Mouse (Mus musculus) ES-E14 (cell line): ENCODE results near the gene Vps13d. TPM values are rescaled to one million over a fixed set of nuclear protein-coding genes. Genes with fewer than 3 reads are reported as not detected.
A peak's percentile ranks its signal among the peaks of the same experiment; 100 is the strongest.

Experiments
- DNase-seq: peaks from one replicate; pipeline ENCODE4 v3.0.0-alpha.2; 2013; ENCODE audit warnings: low read depth, low spot score
- H3K27ac ChIP-seq: 2 replicates; pipeline ENCODE4 v1.5.1; 2012; ENCODE audit warnings: low read depth, mild to moderate bottlenecking, low read length, moderate library complexity, mixed read lengths; ENCODE audit not compliant: poor library complexity, insufficient read depth, severe bottlenecking
- H3K36me3 ChIP-seq: 2 replicates; pipeline ENCODE4 v1.6.1; 2012; ENCODE audit warnings: mild to moderate bottlenecking, low read length, moderate library complexity, mixed read lengths; ENCODE audit not compliant: control insufficient read depth, poor library complexity, insufficient read depth, severe bottlenecking
- H3K4me1 ChIP-seq, 2 experiments: fragments of 150-350 bp in 1 of 2; sonication (generic) in 1 of 2; 2 replicates each; pipeline ENCODE4 v1.6.1; 2012; ENCODE audit warnings: low read length in 2 of 2, mild to moderate bottlenecking in 1 of 2, mixed read lengths in 1 of 2; ENCODE audit not compliant: control insufficient read depth in 2 of 2, insufficient read depth in 2 of 2, poor library complexity in 1 of 2
- H3K4me3 ChIP-seq, 2 experiments: fragments of 150-350 bp in 1 of 2; sonication (generic) in 1 of 2; 2 replicates each; pipeline ENCODE4 v1.5.1; 2012; ENCODE audit warnings: low read length in 2 of 2, low read depth in 1 of 2, mild to moderate bottlenecking in 1 of 2, mixed read lengths in 1 of 2; ENCODE audit not compliant: insufficient read depth in 1 of 2, poor library complexity in 1 of 2, severe bottlenecking in 1 of 2
- H3K9ac ChIP-seq: 2 replicates; pipeline ENCODE4 v1.6.1; 2012; ENCODE audit warnings: low read depth, mild to moderate bottlenecking, low read length, mixed read lengths; ENCODE audit not compliant: poor library complexity, insufficient read depth, severe bottlenecking
- H3K9me3 ChIP-seq: fragments of 150-350 bp; sonication (generic); 2 replicates; pipeline ENCODE4 v1.6.1; 2012; ENCODE audit warnings: low read depth, mild to moderate bottlenecking, low read length; ENCODE audit not compliant: control insufficient read depth, insufficient read depth
- CHD2 ChIP-seq: IDR thresholded peaks from 2 replicates; pipeline ENCODE4 v1.6.1; 2014; ENCODE audit warnings: mild to moderate bottlenecking, low read depth, low read length, inconsistent platforms
- HCFC1 ChIP-seq: IDR thresholded peaks from 2 replicates; pipeline ENCODE4 v1.6.1; 2012; ENCODE audit warnings: low read length, inconsistent platforms, borderline replicate concordance; ENCODE audit not compliant: insufficient read depth
- MAFK ChIP-seq: IDR thresholded peaks from 2 replicates; pipeline ENCODE4 v1.6.1; 2014; ENCODE audit warnings: mild to moderate bottlenecking, low read depth, low read length, inconsistent platforms; ENCODE audit not compliant: insufficient read depth
- ZC3H11A ChIP-seq: IDR thresholded peaks from 2 replicates; pipeline ENCODE4 v1.6.1; 2012; ENCODE audit warnings: low read depth, mild to moderate bottlenecking, inconsistent platforms, low read length, borderline replicate concordance
- ZNF384 ChIP-seq: IDR thresholded peaks from 2 replicates; pipeline ENCODE4 v1.6.1; 2012; ENCODE audit warnings: low read depth, low read length, inconsistent platforms
- in situ Hi-C, 2 experiments: fragments of 600-800 bp; cut with MboI; formaldehyde crosslinking; loops; one replicate each; pipeline ENCODE4 v1.15.1; 2025; ENCODE audit warnings: low sequenced_read_pairs in 2 of 2, inconsistent platforms in 1 of 2; ENCODE audit not compliant: unreplicated experiment in 2 of 2
- total RNA-seq: library from RNA; depleted of rRNA; stranded (reverse); fragments of 300-350 nt; gene quantifications from 2 replicates; pipeline ENCODE4 v1.2.3, GENCODE M21; 2012

Vps13d gene
- total RNA-seq, 1 experiment = 15.3 TPM

DNA sequence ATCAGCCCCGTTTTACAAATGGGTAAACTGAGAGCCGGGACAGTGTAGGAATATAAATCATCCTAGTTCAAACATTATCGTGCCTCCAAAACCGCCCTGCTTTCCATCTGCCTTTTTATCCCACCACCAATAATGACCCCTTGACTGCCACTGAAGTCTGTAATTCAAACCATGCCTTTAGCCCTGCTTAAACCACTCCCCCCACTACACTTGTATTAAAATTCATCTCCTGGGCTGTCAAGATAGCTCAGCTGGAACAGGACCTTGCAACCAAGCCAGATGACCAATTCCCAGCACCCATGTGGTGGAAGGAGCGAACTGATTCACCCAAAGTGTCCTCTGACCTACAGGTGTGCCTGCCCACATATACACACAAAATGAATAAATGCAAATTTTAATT, 367 bp upstream of the Vps13d start:
- Histone ChIP-seq H3K4me1 (peaks cover 0 to 8% of the 10 kb centered on the region in 2 experiments; a peak in 2 of 4 replicates), H3K27ac (no peak overlapping the region), H3K4me3 (no peak overlapping the region), H3K9ac (no peak overlapping the region), H3K9me3 (no peaks in the 10 kb centered on the region), H3K36me3 (peaks cover under 1% of the 10 kb centered on the region; the same call in 1 of the 2 replicates)
- TF ChIP-seq CHD2 (no peak), HCFC1 (no peak), ZC3H11A (no peak), MAFK (no peak), ZNF384 (no peak)
- DNase-seq = no peak
- in situ Hi-C loops = loop anchor here in 1 of 2 experiments (25.0 kb wide), 1 partner anchor 92 kb away; no protein-coding TSS in a partner anchor

- peaks cover 2% of the 10 kb centered on the region; the same call in 1 of the 2 replicates for H3K36me3 ChIP-seq
- in situ Hi-C loops = loop anchor here in 1 of 2 experiments (25.0 kb wide), 1 partner anchor 93 kb away; no protein-coding TSS in a partner anchor
- peaks cover 0 to 8% of the 10 kb centered on the region in 2 experiments; a peak in 2 of 4 replicates for H3K4me1 ChIP-seq
- no peak for DNase-seq
- H3K4me3 ChIP-seq = peak overlapping the region; percentile 93 to 94
- no peak for TF ChIP-seq ZC3H11A
- no peak for TF ChIP-seq HCFC1
- TF ChIP-seq MAFK = no peak
- TF ChIP-seq CHD2 = no peak
- no peak for TF ChIP-seq ZNF384
- no peak overlapping the region for H3K27ac ChIP-seq
- no peaks in the 10 kb centered on the region for H3K9me3 ChIP-seq
- H3K9ac ChIP-seq = peak overlapping the region; percentile 86
Measured at GRCm38 (mm10) chr4:145193991-145194511, 754 bp downstream of the Vps13d start.

DNA sequence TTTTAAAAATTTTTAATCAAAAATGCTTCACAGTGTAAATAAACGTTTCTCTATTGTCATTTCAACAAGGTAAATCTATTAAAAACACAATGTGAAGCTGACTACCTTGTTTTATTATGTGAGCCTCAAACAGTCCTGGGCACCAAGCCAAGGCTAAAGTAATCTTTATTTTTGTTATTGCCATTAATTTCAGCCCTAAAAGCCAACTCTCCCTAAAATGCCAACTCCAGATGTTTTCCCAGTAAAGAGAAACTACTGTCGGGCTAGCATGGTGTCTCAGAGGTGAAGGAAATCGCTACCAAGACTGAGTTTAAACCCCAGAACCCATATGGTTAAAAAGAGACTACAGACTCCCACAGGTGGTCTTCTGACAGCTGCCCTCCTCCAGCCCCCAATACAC, 1.4 kb downstream of the Vps13d start:
- no peak overlapping the region for H3K27ac ChIP-seq
- H3K4me1 ChIP-seq = peaks cover 0 to 7% of the 10 kb centered on the region in 2 experiments; a peak in 2 of 4 replicates
- H3K36me3 ChIP-seq = peaks cover 2% of the 10 kb centered on the region; the same call in 1 of the 2 replicates
- in situ Hi-C loops = loop anchor here in 1 of 2 experiments (25.0 kb wide), 1 partner anchor 94 kb away; no protein-coding TSS in a partner anchor
- peak overlapping the region in 1 of 2 experiments; percentile 94; a peak in 2 of 4 replicates for H3K4me3 ChIP-seq
- TF ChIP-seq HCFC1 (no peak), ZNF384 (no peak), MAFK (no peak), CHD2 (no peak), ZC3H11A (no peak)
- H3K9me3 ChIP-seq = no peaks in the 10 kb centered on the region
- DNase-seq = no peak
- no peak overlapping the region for H3K9ac ChIP-seq

- DNase-seq = no peak
Measured at GRCm38 (mm10) chr4:145192686-145193085, 2.1 kb downstream of the Vps13d start.

More at GRCm38 (mm10) chr4:145192686-145193085, 2.1 kb downstream of the Vps13d start:
- peaks cover 0 to 7% of the 10 kb centered on the region in 2 experiments; a peak in 2 of 4 replicates for H3K4me1 ChIP-seq
- in situ Hi-C loops = loop anchor here in 1 of 2 experiments (25.0 kb wide), 1 partner anchor 95 kb away; no protein-coding TSS in a partner anchor
- H3K9ac ChIP-seq = no peak overlapping the region
- no peaks in the 10 kb centered on the region for H3K9me3 ChIP-seq
- H3K36me3 ChIP-seq = peaks cover 2% of the 10 kb centered on the region; the same call in 1 of the 2 replicates
- TF ChIP-seq HCFC1 (no peak), MAFK (no peak), CHD2 (no peak), ZC3H11A (no peak), ZNF384 (no peak)
- no peak overlapping the region for H3K27ac ChIP-seq
- H3K4me3 ChIP-seq = no peak overlapping the region
